Mouse (Mus musculus) liver, embryonic 14.5 days (tissue): ENCODE data around the gene Qdpr. TPM values are rescaled to one million over a fixed set of nuclear protein-coding genes. Genes with fewer than 3 reads are reported as not detected.

Experiments
- ATAC-seq: fragments of 200-750 bp; cut with Nextera tagmentation; 2 replicates; pipeline ENCODE4 v1.8.0; 2017; ENCODE audit warnings: moderate number of reproducible peaks, mild to moderate bottlenecking, moderate library complexity; ENCODE audit not compliant: insufficient read depth
- DNase-seq, 3 experiments: peaks; one replicate each; pipeline ENCODE4 v3.0.0-alpha.2; 2012 to 2013; ENCODE audit warnings: low read depth in 3 of 3, low spot score in 3 of 3
- H3K27ac ChIP-seq: fragments of 300-500 bp; sonication (generic); 2 replicates; pipeline ENCODE4 v1.5.1; 2014; ENCODE audit warnings: moderate library complexity, mild to moderate bottlenecking, control low read depth, inconsistent platforms
- H3K27me3 ChIP-seq: fragments of 300-500 bp; sonication (generic); 2 replicates; pipeline ENCODE4 v1.6.1; 2014; ENCODE audit warnings: mild to moderate bottlenecking, low read length, moderate library complexity; ENCODE audit not compliant: control insufficient read depth, insufficient read depth
- H3K36me3 ChIP-seq: fragments of 300-500 bp; sonication (generic); replicated peaks from 2 replicates; pipeline ENCODE4 v1.6.1; 2014; ENCODE audit warnings: low read depth; ENCODE audit not compliant: control insufficient read depth, insufficient read depth
- H3K4me1 ChIP-seq, 2 experiments: fragments of 200-500 bp in 1 of 2; fragments of 300-500 bp in 1 of 2; sonication (generic) in 1 of 2; replicated peaks; 2 replicates each; pipeline ENCODE4 v1.6.1; 2012 to 2014; ENCODE audit warnings: antibody characterized with exemption in 1 of 2, inconsistent platforms in 1 of 2, low read length in 1 of 2; ENCODE audit not compliant: control insufficient read depth in 2 of 2, insufficient read depth in 2 of 2
- H3K4me2 ChIP-seq: fragments of 300-500 bp; sonication (generic); 2 replicates; pipeline ENCODE4 v1.6.1; 2014; ENCODE audit warnings: low read depth, mild to moderate bottlenecking, control low read depth, moderate library complexity
- H3K4me3 ChIP-seq, 2 experiments: fragments of 200-500 bp in 1 of 2; fragments of 300-500 bp in 1 of 2; sonication (generic) in 1 of 2; 2 replicates each; pipeline ENCODE4 v1.5.1; 2012 to 2014; ENCODE audit warnings: low read depth in 2 of 2, low read length in 2 of 2, mild to moderate bottlenecking in 2 of 2, control low read depth in 1 of 2, inconsistent platforms in 1 of 2, moderate library complexity in 1 of 2; ENCODE audit not compliant: insufficient read depth in 1 of 2
- H3K9ac ChIP-seq: fragments of 300-500 bp; sonication (generic); replicated peaks from 2 replicates; pipeline ENCODE4 v1.6.1; 2014; ENCODE audit warnings: mild to moderate bottlenecking, control low read depth, moderate library complexity
- H3K9me3 ChIP-seq: fragments of 300-500 bp; sonication (generic); 2 replicates; pipeline ENCODE4 v1.6.1; 2016; ENCODE audit warnings: low read length, mixed read lengths; ENCODE audit not compliant: control insufficient read depth
- CTCF ChIP-seq: IDR thresholded peaks from 2 replicates; pipeline ENCODE4 v1.5.1; 2016; ENCODE audit warnings: antibody characterized with exemption, low read depth, control low read depth
- EP300 ChIP-seq: IDR thresholded peaks from 2 replicates; pipeline ENCODE4 v1.6.1; 2016; ENCODE audit warnings: antibody characterized with exemption, low read depth
- WGBS: fragments of 180-500 bp; shearing (Covaris S2); extraction: QIAGEN DNeasy Blood & Tissue Kit; methylation state at CpG from one replicate; pipeline ENCODE4 v1.1.7; 2014; ENCODE audit not compliant: insufficient replicate concordance; 5-methylcytosine and 5-hydroxymethylcytosine counted together
- polyA plus RNA-seq, 2 experiments: library from polyadenylated mRNA; depleted of rRNA in 1 of 2; stranded (reverse) in 1 of 2; unstranded in 1 of 2; fragments of >200 nt; fragmentation: Nextera tagmentation in 1 of 2; extraction: Ambion mirVana in 1 of 2; gene quantifications; 2 replicates each; pipeline versions ENCODE4 v1.2.1 to v1.2.3; 2012 to 2014

The Qdpr gene
- polyA plus RNA-seq, 2 experiments = 32.6 to 61.1 TPM

- Histone ChIP-seq H3K9ac (no peak overlapping the region), H3K36me3 (no peaks in the 10 kb centered on the region; the same call in 1 of the 2 replicates), H3K9me3 (no peaks in the 10 kb centered on the region), H3K4me2 (no peak overlapping the region), H3K27ac (no peak overlapping the region), H3K4me3 (no peak overlapping the region), H3K4me1 (peaks cover 0 to 5% of the 10 kb centered on the region in 2 experiments; a peak in 1 of 4 replicates), H3K27me3 (no peaks in the 10 kb centered on the region; the same call in 1 of the 2 replicates)
- no peak for ATAC-seq
- 58% methylated on average over 4 of the region's 4 CpGs for WGBS
- TF ChIP-seq CTCF (no peak), EP300 (no peak)
- no peak for DNase-seq
Observed at GRCm38 (mm10) chr5:45491776-45492175, 41.7 kb upstream of the Qdpr start.

GRCm38 (mm10) chr5:45483654-45484053, 33.6 kb upstream of the Qdpr start:
- H3K27ac ChIP-seq = no peak overlapping the region
- DNase-seq = no peak
- no peaks in the 10 kb centered on the region for H3K36me3 ChIP-seq
- WGBS = 45% methylated on average over 1 of the region's 1 CpGs
- no peaks in the 10 kb centered on the region for H3K4me1 ChIP-seq
- no peak overlapping the region for H3K9ac ChIP-seq
- no peaks in the 10 kb centered on the region for H3K9me3 ChIP-seq
- no peak overlapping the region for H3K4me3 ChIP-seq
- TF ChIP-seq EP300 (no peak), CTCF (no peak)
- no peak for ATAC-seq
- H3K4me2 ChIP-seq = no peak overlapping the region
- no peaks in the 10 kb centered on the region for H3K27me3 ChIP-seq

GRCm38 (mm10) chr5:45482607-45483006, 32.6 kb upstream of the Qdpr start:
- ATAC-seq (no peak), DNase-seq (no peak)
- Histone ChIP-seq H3K27ac (no peak overlapping the region), H3K4me3 (no peak overlapping the region), H3K4me1 (no peaks in the 10 kb centered on the region), H3K4me2 (no peak overlapping the region), H3K9ac (no peak overlapping the region), H3K36me3 (no peaks in the 10 kb centered on the region), H3K9me3 (no peaks in the 10 kb centered on the region), H3K27me3 (no peaks in the 10 kb centered on the region)
- WGBS = 43% methylated on average over 3 of the region's 3 CpGs
- TF ChIP-seq CTCF (no peak), EP300 (no peak)

GRCm38 (mm10) chr5:45481125-45481524, 31.1 kb upstream of the Qdpr start:
- no peak for DNase-seq
- no peaks in the 10 kb centered on the region for H3K4me1 ChIP-seq
- H3K9ac ChIP-seq = no peak overlapping the region
- TF ChIP-seq EP300 (no peak), CTCF (no peak)
- H3K27me3 ChIP-seq = no peaks in the 10 kb centered on the region
- no peaks in the 10 kb centered on the region for H3K36me3 ChIP-seq
- no peak overlapping the region for H3K27ac ChIP-seq
- H3K4me3 ChIP-seq = no peak overlapping the region
- H3K9me3 ChIP-seq = no peaks in the 10 kb centered on the region
- WGBS = 71% methylated on average over 2 of the region's 2 CpGs
- H3K4me2 ChIP-seq = no peak overlapping the region
- ATAC-seq = no peak

- Histone ChIP-seq H3K9me3 (no peaks in the 10 kb centered on the region), H3K4me2 (no peak overlapping the region), H3K27ac (no peak overlapping the region), H3K36me3 (no peaks in the 10 kb centered on the region), H3K4me3 (no peak overlapping the region), H3K9ac (no peak overlapping the region), H3K27me3 (no peaks in the 10 kb centered on the region), H3K4me1 (no peaks in the 10 kb centered on the region)
- no peak for TF ChIP-seq EP300
- TF ChIP-seq CTCF = no peak
- no peak for ATAC-seq
- DNase-seq = no peak
- 51% methylated on average over 1 of the region's 1 CpGs for WGBS
Observed at GRCm38 (mm10) chr5:45480066-45480465, 30.0 kb upstream of the Qdpr start.
